Mouse (Mus musculus) brain, embryonic 14.5 days (tissue): ENCODE results near the gene Slco2b1.

Experiments
- CTCF ChIP-seq: fragments of 200-500 bp; IDR thresholded peaks from 2 replicates; pipeline ENCODE4 v1.5.1; 2012; ENCODE audit warnings: inconsistent platforms, mild to moderate bottlenecking, moderate library complexity, borderline replicate concordance; ENCODE audit not compliant: insufficient read depth, insufficient read length; ENCODE audit errors: extremely low read depth
- POLR2A ChIP-seq: fragments of 200-500 bp; IDR thresholded peaks from 2 replicates; pipeline ENCODE4 v1.6.1; 2012; ENCODE audit warnings: mild to moderate bottlenecking, inconsistent platforms, borderline replicate concordance; ENCODE audit not compliant: poor library complexity, insufficient read depth, insufficient read length, severe bottlenecking; ENCODE audit errors: extremely low read depth

DNA sequence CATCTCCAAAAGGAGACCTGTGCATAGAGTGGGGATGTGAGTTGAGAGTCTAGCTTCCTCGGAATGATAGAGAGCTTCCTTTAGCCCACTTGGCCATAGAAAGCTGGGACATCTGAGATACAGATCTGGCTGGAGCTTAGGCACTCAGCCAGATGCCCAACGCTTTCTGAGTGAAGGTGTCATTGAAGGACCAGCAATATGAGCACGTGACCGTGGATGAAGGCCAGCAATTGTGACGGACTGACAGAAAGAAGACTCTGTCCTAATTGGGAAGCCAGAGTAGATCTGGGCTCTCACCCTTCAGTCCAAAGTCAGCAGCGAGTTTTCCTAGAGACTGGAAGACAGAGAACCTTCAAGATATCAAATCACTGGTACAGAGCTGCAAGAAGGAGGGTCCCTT lies 3.5 kb downstream of the Slco2b1 start:
- TF ChIP-seq POLR2A (no peak), CTCF (no peak)
